ENCODE assay signal across 8 mouse cellular contexts in genomic region chr15:85678351-85678895, GRCm38 (mm10). TPM values are rescaled to one million over a fixed set of nuclear protein-coding genes. Genes with fewer than 3 reads are reported as not detected.
DNase-seq lines count a peak whose midpoint lies in the region; ATAC-seq and TF ChIP-seq lines count a peak whose summit lies in the region.

No protein-coding gene starts in this region.

- no peaks in the 10 kb centered on the region for H3K27me3 ChIP-seq in midbrain, postnatal 0 days (ENCODE audit: insufficient read depth, low read length)

- DNase-seq in cerebellum, adult 9-10 months, result peak; percentile 79
- DNase-seq in cerebellum, adult 8-10 months, result no peak
- no peak for DNase-seq in layer of hippocampus, adult 2 months (ENCODE audit: low spot score in 2 of 2)
- DNase-seq in layer of hippocampus, postnatal 25 days (ENCODE audit: extremely low spot score in 1 of 2, low spot score in 1 of 2), result no peak
- peak; percentile 63 to 74 for DNase-seq in cerebellum, postnatal 25 days
- DNase-seq in midbrain, postnatal 0 days (ENCODE audit: low spot score), result no peak
- no peak for DNase-seq in thymus, adult 18-20 months

- no peaks in the 10 kb centered on the region for H3K9me3 ChIP-seq in midbrain, postnatal 0 days (ENCODE audit: low read length)

- TF ChIP-seq CTCF in layer of hippocampus, adult 2 months (conservative IDR thresholded peaks at IDR 0.05), result no peak
- TF ChIP-seq CTCF in midbrain, postnatal 0 days (IDR thresholded peaks at IDR 0.05), result no peak

- peak overlapping the region; percentile 74 for H3K4me3 ChIP-seq in layer of hippocampus, adult 2 months
- peak overlapping the region; percentile 26 for H3K4me3 ChIP-seq in midbrain, postnatal 0 days (ENCODE audit: low read depth, low read length)

- 77% methylated on average over 15 of the region's 15 CpGs for WGBS in midbrain, postnatal 0 days

- peak overlapping the region; percentile 87 for H3K4me2 ChIP-seq in midbrain, postnatal 0 days (ENCODE audit: low read depth, low read length, poor library complexity, severe bottlenecking)

- peak overlapping the region; percentile 25 for H3K9ac ChIP-seq in midbrain, postnatal 0 days (replicated peaks; ENCODE audit: low read length, poor library complexity, severe bottlenecking)

- H3K27ac ChIP-seq in layer of hippocampus, adult 2 months, result peak overlapping the region; percentile 100
- peak overlapping the region; percentile 74 for H3K27ac ChIP-seq in midbrain, postnatal 0 days (ENCODE audit: low read depth, low read length)

- H3K4me1 ChIP-seq in midbrain, postnatal 0 days (ENCODE audit: insufficient read depth, low read length), result peaks cover 9% of the 10 kb centered on the region; the same call in 1 of the 2 replicates

- peak; percentile 11; the same call in 1 of the 2 replicates for ATAC-seq in midbrain, postnatal 0 days (ENCODE audit: low FRiP score)
- ATAC-seq in granulocyte monocyte progenitor cell, adult 5-6 weeks (replicated peaks; ENCODE audit: poor library complexity, severe bottlenecking), result no peak

- H3K36me3 ChIP-seq in midbrain, postnatal 0 days (ENCODE audit: insufficient read depth, low read length), result peaks cover 2% of the 10 kb centered on the region; the same call in 1 of the 2 replicates

RNA-seq across cellular contexts. Expression of gene Ppara, which starts 56.4 kb away (rescaled TPM):
- total RNA-seq in layer of hippocampus, adult 2 months (2021), result 1 to 10 TPM; 3.1 to 3.9 TPM
- 1 to 10 TPM; 3.1 to 3.3 TPM for total RNA-seq in layer of hippocampus, postnatal 25 days (2021)
- total RNA-seq in midbrain, postnatal 0 days (2014; rRNA removed), result 1.6 TPM in 2 replicates
- polyA plus RNA-seq in midbrain, postnatal 0 days (2015; fragmentation: Nextera tagmentation; extraction: Ambion mirVana), result 0.86 and 2.8 TPM in 2 replicates
- total RNA-seq in granulocyte monocyte progenitor cell, adult 5-6 weeks (2014; fragmentation: Nextera tagmentation), result not detected in 2 replicates
- not detected in 2 replicates for total RNA-seq in granulocyte monocyte progenitor cell, adult 5-6 weeks (2017)

Comparison
In these comparisons a context has a peak if more than half of its experiments do, and no peak if none do; other contexts are left out.
1. DNase-seq: peak in cerebellum, adult 9-10 months (single experiment) and cerebellum, postnatal 25 days (2 of 2); none in cerebellum, adult 8-10 months (single experiment), layer of hippocampus, adult 2 months (0 of 2), layer of hippocampus, postnatal 25 days (0 of 2), midbrain, postnatal 0 days (single experiment) and thymus, adult 18-20 months (0 of 2).